Mouse (Mus musculus) CH12.LX (cell line): ENCODE data around the gene Nol9. TPM values are rescaled to one million over a fixed set of nuclear protein-coding genes. Genes with fewer than 3 reads are reported as not detected.

Source experiments
- DNase-seq: peaks from one replicate; pipeline ENCODE4 v3.0.0-alpha.2; 2013; ENCODE audit errors: extremely low read depth
- H3K27ac ChIP-seq: 2 replicates; pipeline ENCODE4 v1.5.1; 2012; ENCODE audit warnings: low read depth, mild to moderate bottlenecking, control low read depth, moderate library complexity; ENCODE audit not compliant: insufficient read depth
- H3K27me3 ChIP-seq: replicated peaks from 2 replicates; pipeline ENCODE3; 2012; ENCODE audit warnings: inconsistent platforms
- H3K36me3 ChIP-seq, 2 experiments: replicated peaks in 1 of 2; 2 replicates each; pipeline versions ENCODE3 to v1.6.1; 2012; ENCODE audit warnings: inconsistent platforms in 1 of 2, low read length in 1 of 2, mild to moderate bottlenecking in 1 of 2, mixed read lengths in 1 of 2, moderate library complexity in 1 of 2; ENCODE audit not compliant: control insufficient read depth in 1 of 2, insufficient read depth in 1 of 2
- H3K4me1 ChIP-seq, 2 experiments: 2 replicates each; pipeline ENCODE4 v1.6.1; 2012; ENCODE audit warnings: inconsistent platforms in 1 of 2, moderate library complexity in 1 of 2; ENCODE audit not compliant: insufficient read depth in 2 of 2, control insufficient read depth in 1 of 2
- H3K4me2 ChIP-seq: 2 replicates; pipeline ENCODE4 v1.6.1; 2012; ENCODE audit warnings: low read depth, mild to moderate bottlenecking, control low read depth; ENCODE audit not compliant: poor library complexity, insufficient read depth, severe bottlenecking
- H3K4me3 ChIP-seq, 3 experiments: fragments of 150-350 bp in 1 of 3; sonication (generic) in 1 of 3; replicated peaks in 1 of 3; 2 replicates each; pipeline versions ENCODE3 to v1.5.1; 2011 to 2012; ENCODE audit warnings: low read depth in 2 of 3, low read length in 2 of 3, mild to moderate bottlenecking in 2 of 3, moderate library complexity in 2 of 3, control low read depth in 1 of 3, improper control_type of control experiment in 1 of 3, inconsistent platforms in 1 of 3, mixed read lengths in 1 of 3; ENCODE audit not compliant: poor library complexity in 1 of 3
- H3K79me2 ChIP-seq: replicated peaks from 2 replicates; pipeline ENCODE4 v1.6.1; 2012; ENCODE audit warnings: mild to moderate bottlenecking, moderate library complexity; ENCODE audit not compliant: control insufficient read depth, poor library complexity, insufficient read depth, severe bottlenecking; ENCODE audit errors: extremely low read depth
- H3K9ac ChIP-seq: 2 replicates; pipeline ENCODE4 v1.6.1; 2012; ENCODE audit warnings: low read depth, mild to moderate bottlenecking, control low read depth, moderate library complexity; ENCODE audit not compliant: insufficient read depth
- H3K9me3 ChIP-seq: replicated peaks from 2 replicates; pipeline ENCODE3; 2012; ENCODE audit warnings: low read length, inconsistent platforms, mixed read lengths
- BHLHE40 ChIP-seq: IDR thresholded peaks from 2 replicates; pipeline ENCODE4 v1.6.1; 2011; ENCODE audit warnings: mild to moderate bottlenecking, low read depth, low read length, improper control_type of control experiment
- CHD1 ChIP-seq: IDR thresholded peaks from 2 replicates; pipeline ENCODE4 v1.6.1; 2012; ENCODE audit warnings: low read depth, low read length, improper control_type of control experiment, inconsistent platforms
- CHD2 ChIP-seq: IDR thresholded peaks from 2 replicates; pipeline ENCODE4 v1.6.1; 2011; ENCODE audit warnings: low read length, improper control_type of control experiment
- EP300 ChIP-seq: IDR thresholded peaks from 2 replicates; pipeline ENCODE4 v1.6.1; 2011; ENCODE audit warnings: low read length, improper control_type of control experiment
- ETS1 ChIP-seq: conservative IDR thresholded peaks from 2 replicates; pipeline ENCODE4 v1.6.1; 2012; ENCODE audit warnings: low read depth, mild to moderate bottlenecking, inconsistent platforms, low read length, improper control_type of control experiment, moderate library complexity
- GABPA ChIP-seq: IDR thresholded peaks from 2 replicates; pipeline ENCODE4 v1.6.1; 2012; ENCODE audit warnings: low read depth, low read length, improper control_type of control experiment, inconsistent platforms; ENCODE audit not compliant: insufficient replicate concordance
- HCFC1 ChIP-seq: IDR thresholded peaks from 2 replicates; pipeline ENCODE4 v1.6.1; 2012; ENCODE audit warnings: low read depth, mild to moderate bottlenecking, inconsistent platforms, low read length, improper control_type of control experiment
- IRF4 ChIP-seq: IDR thresholded peaks from 2 replicates; pipeline ENCODE4 v1.6.1; 2014; ENCODE audit warnings: low read depth, mild to moderate bottlenecking, inconsistent platforms, low read length, improper control_type of control experiment
- JUN ChIP-seq: IDR thresholded peaks from 2 replicates; pipeline ENCODE4 v1.6.1; 2011; ENCODE audit warnings: low read depth, mild to moderate bottlenecking, low read length, improper control_type of control experiment, moderate library complexity; ENCODE audit not compliant: insufficient read depth
- KAT2A ChIP-seq: IDR thresholded peaks from 2 replicates; pipeline ENCODE4 v1.6.1; 2012; ENCODE audit warnings: low read length, improper control_type of control experiment, inconsistent platforms; ENCODE audit not compliant: insufficient replicate concordance
- MAX ChIP-seq: IDR thresholded peaks from 2 replicates; pipeline ENCODE4 v1.6.1; 2011; ENCODE audit warnings: low read length, improper control_type of control experiment
- MAZ ChIP-seq: IDR thresholded peaks from 2 replicates; pipeline ENCODE4 v1.6.1; 2012; ENCODE audit warnings: low read depth, mild to moderate bottlenecking, inconsistent platforms, low read length, improper control_type of control experiment, moderate library complexity
- MXI1 ChIP-seq: IDR thresholded peaks from 2 replicates; pipeline ENCODE4 v1.6.1; 2011; ENCODE audit warnings: mild to moderate bottlenecking, low read depth, low read length, improper control_type of control experiment
- NELFE ChIP-seq: IDR thresholded peaks from 2 replicates; pipeline ENCODE4 v1.6.1; 2011; ENCODE audit warnings: low read depth, low read length, improper control_type of control experiment
- NRF1 ChIP-seq: IDR thresholded peaks from 2 replicates; pipeline ENCODE4 v1.6.1; 2014; ENCODE audit warnings: low read depth, mild to moderate bottlenecking, inconsistent platforms, low read length, improper control_type of control experiment, moderate library complexity
- PAX5 ChIP-seq: IDR thresholded peaks from 2 replicates; pipeline ENCODE4 v1.6.1; 2012; ENCODE audit warnings: low read length, inconsistent platforms, mixed read lengths
- RAD21 ChIP-seq: IDR thresholded peaks from 2 replicates; pipeline ENCODE4 v1.6.1; 2011; ENCODE audit warnings: low read depth, mild to moderate bottlenecking, low read length, improper control_type of control experiment, moderate library complexity
- SIN3A ChIP-seq: IDR thresholded peaks from 2 replicates; pipeline ENCODE4 v1.6.1; 2012; ENCODE audit warnings: low read length, improper control_type of control experiment, inconsistent platforms
- TBP ChIP-seq: conservative IDR thresholded peaks from 2 replicates; pipeline ENCODE4 v1.6.1; 2011; ENCODE audit warnings: low read depth, low read length, improper control_type of control experiment
- TCF12 ChIP-seq: IDR thresholded peaks from 2 replicates; pipeline ENCODE4 v1.6.1; 2014; ENCODE audit warnings: low read depth, mild to moderate bottlenecking, inconsistent platforms, low read length, improper control_type of control experiment
- ZNF384 ChIP-seq: IDR thresholded peaks from 2 replicates; pipeline ENCODE4 v1.6.1; 2012; ENCODE audit warnings: low read depth, low read length, improper control_type of control experiment, inconsistent platforms
- dilution Hi-C: fragments of 300-500 bp; cut with MboI; formaldehyde crosslinking; loops from 2 replicates; pipeline ENCODE4 v1.14.3; 2020; ENCODE audit warnings: low sequenced_read_pairs; ENCODE audit not compliant: extremely low pct_unique_long_range_greater_than_20kb, extremely low pct_ligation_motif_present
- in situ Hi-C: fragments of 300-500 bp; cut with MboI; formaldehyde crosslinking; loops from 3 replicates; pipeline ENCODE4 v1.14.3; 2019; ENCODE audit warnings: low sequenced_read_pairs, low pct_ligation_motif_present, low pct_unique_long_range_greater_than_20kb, mixed read lengths
- polyA plus RNA-seq: library from polyadenylated mRNA; unstranded; fragments of >175 nt; gene quantifications from 2 replicates; pipeline ENCODE4 v1.2.1, GENCODE M21; 2012; ENCODE audit warnings: low read depth; ENCODE audit not compliant: insufficient read length
- total RNA-seq, 2 experiments: library from RNA; depleted of rRNA; stranded (reverse); fragments of 300-350 nt in 1 of 2; fragments of >200 nt in 1 of 2; gene quantifications; 2 replicates each; pipeline ENCODE4 v1.2.3; 2012 to 2014

The Nol9 gene
- total and polyA plus RNA-seq, 3 experiments = 44.7 to 60.5 (median 44.8) TPM

DNA sequence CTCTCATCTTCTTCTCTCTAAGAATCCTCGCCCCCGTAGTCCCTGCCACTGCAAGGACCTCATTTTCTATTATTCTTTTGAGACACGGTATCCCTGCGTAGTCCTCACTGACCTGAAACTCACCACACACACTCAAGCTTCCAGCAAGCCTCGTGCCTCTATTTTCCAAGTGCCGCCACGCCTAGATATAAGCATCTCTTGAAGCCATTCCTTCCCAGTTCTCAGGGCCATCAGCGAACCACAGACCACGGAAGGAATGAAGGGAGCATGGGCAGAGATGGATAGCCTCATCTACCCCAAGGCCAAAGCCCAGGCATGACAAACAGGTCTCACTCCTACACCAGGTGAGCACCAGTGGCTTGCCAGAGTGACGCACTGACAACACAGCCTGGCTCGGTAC is 14.6 kb upstream of the Nol9 start:
- Histone ChIP-seq H3K9me3 (no peaks in the 10 kb centered on the region), H3K4me1 (peaks cover 20 to 36% of the 10 kb centered on the region in 2 experiments), H3K9ac (no peak overlapping the region), H3K27me3 (peaks cover 3% of the 10 kb centered on the region), H3K79me2 (peaks cover 21% of the 10 kb centered on the region)
- in situ Hi-C loops = no loop called here
- TF ChIP-seq TBP (no peak), GABPA (no peak), MAX (no peak), TCF12 (no peak), MXI1 (no peak), ZNF384 (no peak), IRF4 (no peak), NELFE (no peak), ETS1 (no peak), CHD1 (no peak), KAT2A (no peak), JUN (no peak), MAZ (no peak), PAX5 (no peak), RAD21 (no peak)
- TF ChIP-seq, all 38 proteins: peak for 0
- Histone ChIP-seq H3K27ac (no peak overlapping the region), H3K4me3 (no peak overlapping the region), H3K36me3 (peaks cover 48 to 70% of the 10 kb centered on the region in 2 experiments), H3K4me2 (no peak overlapping the region)
- no peak for DNase-seq
- dilution Hi-C loops = no loop called here

DNA sequence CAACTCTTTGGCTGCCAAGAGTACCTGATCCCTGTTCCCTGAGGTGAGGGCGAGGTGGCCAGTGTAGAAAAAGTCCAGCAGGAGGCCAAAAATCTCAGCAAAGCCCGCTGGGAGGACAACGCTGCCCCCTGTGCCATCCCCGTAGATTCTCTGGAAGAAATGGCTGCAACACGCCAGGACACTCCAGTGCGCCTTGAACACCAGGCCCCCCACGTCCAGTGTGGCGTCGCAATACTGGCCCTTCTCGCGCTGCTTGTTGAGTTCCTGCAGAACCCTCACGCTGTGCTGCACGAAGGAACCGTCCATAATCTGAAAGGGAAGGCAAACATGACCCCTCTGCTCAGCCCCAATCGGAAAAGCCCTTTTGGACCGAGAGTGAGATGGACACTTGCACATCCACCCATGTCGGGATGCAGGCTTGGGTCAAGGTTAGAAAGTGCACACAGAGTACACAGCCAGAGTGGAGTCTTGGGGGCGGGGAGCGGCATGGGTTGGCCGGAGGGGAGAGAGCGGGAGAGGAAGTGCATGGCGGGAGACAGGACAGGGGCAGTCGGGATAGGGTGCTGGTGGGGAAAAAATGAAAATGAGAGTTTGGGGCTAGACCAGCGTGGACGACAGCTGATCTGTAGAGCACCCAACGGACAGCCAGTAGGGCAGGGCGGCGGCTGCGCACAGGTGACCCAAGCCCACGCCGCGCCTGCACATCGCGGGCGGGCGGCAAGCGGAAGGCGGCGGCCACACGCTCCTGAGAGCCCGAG is 12.2 kb upstream of the Nol9 start:
- peaks cover 3% of the 10 kb centered on the region for H3K27me3 ChIP-seq
- peak overlapping the region; percentile 77 for H3K4me2 ChIP-seq
- dilution Hi-C loops (no loop called here), in situ Hi-C loops (no loop called here)
- peak; percentile 23 for DNase-seq
- H3K27ac ChIP-seq = peak overlapping the region; percentile 26; the same call in 1 of the 2 replicates
- peaks cover 24 to 46% of the 10 kb centered on the region in 2 experiments for H3K36me3 ChIP-seq
- H3K9ac ChIP-seq = peak overlapping the region; percentile 65
- H3K9me3 ChIP-seq = no peaks in the 10 kb centered on the region
- TF ChIP-seq BHLHE40 (no peak), HCFC1 (no peak), CHD2 (peak; percentile 21), SIN3A (no peak), IRF4 (0 out of 2 replicates have a peak, but pooled peaks have one; percentile 4), EP300 (no peak), NRF1 (peak; percentile 73)
- H3K4me3 ChIP-seq = peak overlapping the region; percentile 75 to 87 (median 80)
- peaks cover 21% of the 10 kb centered on the region for H3K79me2 ChIP-seq
- peaks cover 20 to 36% of the 10 kb centered on the region in 2 experiments for H3K4me1 ChIP-seq
